Mouse (Mus musculus) small intestine, adult 2 months (tissue): Measurements from ENCODE around the gene Mum1.

Experiments used
- CTCF ChIP-seq: fragments of 200-500 bp; IDR thresholded peaks from 2 replicates; pipeline ENCODE4 v1.5.1; 2012; ENCODE audit warnings: low read depth, mild to moderate bottlenecking, control low read depth, inconsistent platforms, low read length, moderate library complexity, mixed read lengths; ENCODE audit not compliant: insufficient replicate concordance, insufficient read length; ENCODE audit errors: extremely low read depth
- POLR2A ChIP-seq: fragments of 200-500 bp; IDR thresholded peaks from 2 replicates; pipeline ENCODE4 v1.6.1; 2012; ENCODE audit warnings: low read depth, mild to moderate bottlenecking, control low read depth, inconsistent platforms, low read length, moderate library complexity

GRCm38 (mm10) chr10:80180288-80180687, 45.9 kb upstream of the Mum1 start:
- TF ChIP-seq CTCF, result no peak
- TF ChIP-seq POLR2A, result no peak
